Mouse (Mus musculus) midbrain, embryonic 10.5 days (tissue): ENCODE data around the gene Sardh. TPM values are rescaled to one million over a fixed set of nuclear protein-coding genes. Genes with fewer than 3 reads are reported as not detected.

ENCODE experiments used
- DNase-seq: peaks from one replicate; pipeline ENCODE4 v3.0.0-alpha.2; 2017; ENCODE audit warnings: low spot score
- H3K27ac ChIP-seq: fragments of 300-500 bp; sonication (generic); replicated peaks from 2 replicates; pipeline ENCODE4 v1.5.1; 2016; ENCODE audit warnings: mild to moderate bottlenecking
- H3K27me3 ChIP-seq: fragments of 300-500 bp; sonication (generic); 2 replicates; pipeline ENCODE4 v1.6.1; 2016; ENCODE audit warnings: low read depth, mild to moderate bottlenecking; ENCODE audit not compliant: poor library complexity, severe bottlenecking
- H3K36me3 ChIP-seq: fragments of 300-500 bp; sonication (generic); 2 replicates; pipeline ENCODE4 v1.6.1; 2016; ENCODE audit warnings: mild to moderate bottlenecking, moderate library complexity
- H3K4me1 ChIP-seq: fragments of 300-500 bp; sonication (generic); 2 replicates; pipeline ENCODE4 v1.6.1; 2016
- H3K4me3 ChIP-seq: fragments of 300-500 bp; sonication (generic); 2 replicates; pipeline ENCODE4 v1.5.1; 2016; ENCODE audit warnings: mild to moderate bottlenecking, moderate library complexity
- H3K9me3 ChIP-seq: fragments of 300-500 bp; sonication (generic); replicated peaks from 2 replicates; pipeline ENCODE4 v1.6.1; 2016; ENCODE audit warnings: mild to moderate bottlenecking
- WGBS: fragments of 180-500 bp; shearing (Covaris S2); methylation state at CpG from one replicate; pipeline ENCODE4 v1.1.7; 2016; 5-methylcytosine and 5-hydroxymethylcytosine counted together
- polyA plus RNA-seq: library from polyadenylated mRNA; unstranded; fragments of >200 nt; fragmentation: Nextera tagmentation; extraction: Ambion mirVana; gene quantifications from 2 replicates; pipeline ENCODE4 v1.2.1, GENCODE M21; 2016

The Sardh gene
- 1.0 and 3.7 TPM in 2 replicates for polyA plus RNA-seq

DNA sequence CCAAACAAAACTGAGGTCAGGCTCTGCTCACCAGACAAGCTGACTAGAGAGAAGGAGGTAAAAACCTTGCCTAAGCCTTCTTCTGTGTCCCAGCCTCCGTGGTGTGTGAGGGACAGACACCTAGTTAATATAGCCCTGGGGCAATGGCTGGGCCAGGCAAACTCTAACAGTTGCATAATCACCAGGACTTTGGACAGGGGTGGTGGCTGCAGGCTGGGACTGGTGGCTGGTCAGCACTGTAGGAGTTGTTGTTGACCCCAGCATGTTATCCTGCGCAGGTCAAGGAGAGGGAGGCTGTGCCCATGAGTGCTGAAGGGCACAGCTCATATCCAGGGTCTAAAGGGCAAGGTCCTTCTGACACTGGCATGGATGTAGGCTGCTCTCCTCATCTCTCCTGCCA, at the start of gene Sardh:
TSS of gene Sardh (minus strand) at position 127 of the 400 bp plus-strand sequence.
- Histone ChIP-seq H3K27me3 (no peaks in the 10 kb centered on the region), H3K9me3 (no peaks in the 10 kb centered on the region), H3K4me1 (peaks cover 20% of the 10 kb centered on the region), H3K4me3 (no peak within 1 kb of the TSS), H3K27ac (no peak within 1 kb of the TSS), H3K36me3 (no peaks in the 10 kb centered on the region)
- DNase-seq = no peak
- WGBS = 85% methylated on average over 2 of the region's 2 CpGs

- Histone ChIP-seq H3K36me3 (peaks cover 89% of the 10 kb centered on the region), H3K4me1 (peaks cover 15% of the 10 kb centered on the region), H3K9me3 (no peaks in the 10 kb centered on the region), H3K4me3 (no peak overlapping the region), H3K27me3 (no peaks in the 10 kb centered on the region), H3K27ac (no peak overlapping the region)
- WGBS = 86% methylated on average over 9 of the region's 9 CpGs
- no peak for DNase-seq
These were observed 48.7 kb upstream of the Sardh start for GRCm38 (mm10) chr2:27296656-27297406.

GRCm38 (mm10) chr2:27294777-27295176, 46.6 kb upstream of the Sardh start:
- H3K27ac ChIP-seq = no peak overlapping the region
- no peaks in the 10 kb centered on the region for H3K27me3 ChIP-seq
- H3K4me3 ChIP-seq = no peak overlapping the region
- no peaks in the 10 kb centered on the region for H3K9me3 ChIP-seq
- no peak for DNase-seq
- H3K36me3 ChIP-seq = peaks cover 96% of the 10 kb centered on the region
- H3K4me1 ChIP-seq = peaks cover 3% of the 10 kb centered on the region
- 94% methylated on average over 3 of the region's 3 CpGs for WGBS

- Histone ChIP-seq H3K4me3 (peak overlapping the region; percentile 16; the same call in 1 of the 2 replicates), H3K27me3 (no peaks in the 10 kb centered on the region), H3K4me1 (peaks cover 13% of the 10 kb centered on the region), H3K27ac (peak overlapping the region; percentile 71), H3K9me3 (no peaks in the 10 kb centered on the region), H3K36me3 (peaks cover 97% of the 10 kb centered on the region)
- DNase-seq = peak; percentile 83
- 16% methylated on average over 3 of the region's 3 CpGs for WGBS
These were observed 40.9 kb upstream of the Sardh start for GRCm38 (mm10) chr2:27289019-27289418.

GRCm38 (mm10) chr2:27286971-27287710, 39.0 kb upstream of the Sardh start:
- H3K9me3 ChIP-seq = no peaks in the 10 kb centered on the region
- no peaks in the 10 kb centered on the region for H3K27me3 ChIP-seq
- H3K36me3 ChIP-seq = peaks cover 97% of the 10 kb centered on the region
- no peak overlapping the region; the same call in 1 of the 2 replicates for H3K27ac ChIP-seq
- DNase-seq = no peak
- peaks cover 13% of the 10 kb centered on the region for H3K4me1 ChIP-seq
- WGBS = 85% methylated on average over 7 of the region's 7 CpGs
- no peak overlapping the region for H3K4me3 ChIP-seq

DNA sequence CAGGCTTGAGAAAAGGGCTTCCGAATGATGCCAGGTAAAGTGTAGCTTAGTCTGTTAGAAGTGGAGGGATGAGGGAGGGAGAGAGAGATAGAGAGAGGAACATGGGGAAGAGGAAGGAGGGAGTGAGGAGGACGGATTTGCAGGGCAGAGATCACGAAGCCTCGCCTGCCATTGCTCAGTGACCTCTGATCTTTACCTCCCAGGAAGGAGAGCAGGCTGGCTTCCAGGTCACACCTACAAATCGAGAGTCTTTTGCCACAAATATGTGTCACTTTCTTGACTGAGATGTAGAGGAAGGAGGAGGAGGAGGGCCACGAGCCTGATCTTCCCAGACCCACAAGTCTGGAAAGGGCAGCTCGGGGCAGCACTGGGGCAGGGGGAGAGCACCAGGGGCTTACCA, 36.3 kb upstream of the Sardh start:
- Histone ChIP-seq H3K27ac (no peak overlapping the region), H3K27me3 (no peaks in the 10 kb centered on the region), H3K9me3 (no peaks in the 10 kb centered on the region), H3K4me3 (no peak overlapping the region), H3K36me3 (peaks cover 88% of the 10 kb centered on the region), H3K4me1 (peaks cover 8% of the 10 kb centered on the region)
- WGBS = 69% methylated on average over 7 of the region's 7 CpGs
- no peak for DNase-seq

- no peak overlapping the region for H3K4me3 ChIP-seq
- peaks cover 90% of the 10 kb centered on the region for H3K36me3 ChIP-seq
- no peaks in the 10 kb centered on the region for H3K4me1 ChIP-seq
- no peaks in the 10 kb centered on the region for H3K27me3 ChIP-seq
- no peaks in the 10 kb centered on the region for H3K9me3 ChIP-seq
- 94% methylated on average over 9 of the region's 9 CpGs for WGBS
- no peak for DNase-seq
- no peak overlapping the region for H3K27ac ChIP-seq
These were observed 33.6 kb upstream of the Sardh start for GRCm38 (mm10) chr2:27281771-27282170.

DNA sequence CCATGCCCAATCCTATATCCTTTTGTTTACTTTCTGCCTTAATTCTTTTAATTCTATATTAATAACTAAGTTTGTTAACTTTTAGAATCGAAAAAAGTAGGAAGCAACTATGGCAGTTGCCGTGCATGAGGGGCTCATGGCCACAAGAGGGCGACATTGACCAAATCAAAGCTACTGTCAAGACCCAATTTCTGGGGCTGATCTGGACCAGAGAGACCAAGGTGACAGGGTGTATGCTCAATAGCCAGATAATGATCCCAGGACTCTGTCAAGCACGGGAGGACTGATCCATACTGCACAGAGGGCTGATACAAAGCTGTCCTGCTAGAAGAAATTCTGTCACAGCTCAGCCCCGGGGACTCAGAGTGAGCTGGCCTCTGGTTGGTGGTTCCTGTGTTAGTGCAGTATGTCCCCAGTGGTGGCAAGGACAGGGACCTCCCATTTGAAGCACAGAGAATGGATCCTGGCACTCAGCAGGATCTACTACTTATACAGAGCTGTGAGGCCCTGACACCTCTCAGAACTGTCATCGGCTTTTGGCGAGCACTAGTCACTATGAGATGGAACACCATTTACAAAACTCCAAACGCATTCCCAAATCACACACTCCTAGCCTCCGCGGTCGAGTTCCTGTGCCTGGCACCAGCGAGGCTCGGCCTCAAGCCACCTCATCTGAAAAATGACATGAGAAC, 32.9 kb upstream of the Sardh start:
- no peak overlapping the region for H3K4me3 ChIP-seq
- no peaks in the 10 kb centered on the region for H3K27me3 ChIP-seq
- H3K4me1 ChIP-seq = no peaks in the 10 kb centered on the region
- H3K36me3 ChIP-seq = peaks cover 90% of the 10 kb centered on the region
- peak; percentile 74 for DNase-seq
- WGBS = 73% methylated on average over 13 of the region's 13 CpGs
- H3K9me3 ChIP-seq = no peaks in the 10 kb centered on the region
- no peak overlapping the region for H3K27ac ChIP-seq

- no peak overlapping the region for H3K4me3 ChIP-seq
- H3K27ac ChIP-seq = no peak overlapping the region
- H3K4me1 ChIP-seq = no peaks in the 10 kb centered on the region
- whole genome bisulfite sequencing = 92% methylated on average over 7 of the region's 7 CpGs
- no peak for DNase-seq
- H3K9me3 ChIP-seq = peaks cover 14% of the 10 kb centered on the region
- no peaks in the 10 kb centered on the region for H3K27me3 ChIP-seq
- peaks cover 91% of the 10 kb centered on the region for H3K36me3 ChIP-seq
These were observed 30.7 kb upstream of the Sardh start for GRCm38 (mm10) chr2:27278859-27279258.

GRCm38 (mm10) chr2:27268325-27268724, 20.2 kb upstream of the Sardh start:
- peaks cover 98% of the 10 kb centered on the region for H3K36me3 ChIP-seq

GRCm38 (mm10) chr2:27265819-27266218, 17.7 kb upstream of the Sardh start:
- Histone ChIP-seq H3K4me3 (no peak overlapping the region), H3K27ac (no peak overlapping the region), H3K4me1 (no peaks in the 10 kb centered on the region), H3K9me3 (no peaks in the 10 kb centered on the region), H3K36me3 (peaks cover 97% of the 10 kb centered on the region), H3K27me3 (no peaks in the 10 kb centered on the region)
- WGBS = 90% methylated on average over 3 of the region's 3 CpGs
- DNase-seq = no peak

More at GRCm38 (mm10) chr2:27268325-27268724, 20.2 kb upstream of the Sardh start:
- Histone ChIP-seq H3K27me3 (no peaks in the 10 kb centered on the region), H3K4me3 (no peak overlapping the region), H3K9me3 (no peaks in the 10 kb centered on the region), H3K27ac (no peak overlapping the region), H3K4me1 (no peaks in the 10 kb centered on the region)
- no peak for DNase-seq
- WGBS = 79% methylated on average over 2 of the region's 2 CpGs

DNA sequence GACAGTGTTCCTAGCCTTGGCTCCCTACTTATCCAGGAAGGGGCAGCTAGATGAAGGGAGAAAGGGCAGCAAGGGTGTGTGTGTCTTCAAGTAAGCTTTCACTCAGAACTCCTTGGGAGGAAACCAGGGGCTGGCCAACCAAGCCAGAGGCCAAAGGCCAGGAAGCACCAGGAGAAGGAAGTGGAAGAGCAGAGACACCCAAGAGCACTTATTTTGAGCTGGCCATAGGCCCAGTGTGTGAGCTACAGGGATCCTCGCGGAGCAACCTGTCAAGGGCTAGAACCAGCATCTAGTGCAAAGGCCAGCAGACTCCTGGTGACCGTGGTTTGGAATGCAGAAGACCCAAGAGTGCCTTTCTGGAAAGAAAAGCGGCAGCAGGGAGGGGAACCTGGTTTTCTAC, 14.8 kb upstream of the Sardh start:
- H3K36me3 ChIP-seq = peaks cover 72% of the 10 kb centered on the region
- DNase-seq = no peak
- WGBS = 88% methylated on average over 4 of the region's 4 CpGs
- H3K4me1 ChIP-seq = no peaks in the 10 kb centered on the region
- no peak overlapping the region for H3K27ac ChIP-seq
- 0 out of 2 replicates have a peak, but pooled peaks cover 2% of the 10 kb centered on the region for H3K9me3 ChIP-seq
- H3K27me3 ChIP-seq = no peaks in the 10 kb centered on the region
- H3K4me3 ChIP-seq = no peak overlapping the region
